Mouse (Mus musculus) cerebellum, postnatal 10 days (tissue): ENCODE measurements at regions not wholly inside any gene's neighbourhood (a gene's known extent, or its start where the extent isn't known, plus 50 kb on each side); places are given as distances from the start of the nearest gene placed in this dataset.

Source experiments
- DNase-seq, 2 experiments: peaks; one replicate each; pipeline ENCODE4 v3.0.0; 2021; ENCODE audit warnings: mixed read lengths in 2 of 2

- DNase-seq, result peak; percentile 90 to 91
Measured at GRCm38 (mm10) chr10:53852091-53852490, 101.2 kb upstream of the Fam184a start.

- DNase-seq, result peak; percentile 31
Measured at GRCm38 (mm10) chr10:53850568-53850967, 99.6 kb upstream of the Fam184a start.

GRCm38 (mm10) chr10:53813244-53813620 is 62.3 kb upstream of the Fam184a start:
- DNase-seq, result no peak

GRCm38 (mm10) chr10:53812597-53813243 is 61.8 kb upstream of the Fam184a start:
- peak; percentile 13 to 82 for DNase-seq

GRCm38 (mm10) chr10:53811904-53812596 is 61.1 kb upstream of the Fam184a start:
- peak; percentile 92 to 93 for DNase-seq

- DNase-seq, result peak; percentile 38 to 49
Measured at GRCm38 (mm10) chr10:53806697-53807096, 55.8 kb upstream of the Fam184a start.

- no peak for DNase-seq
Measured at GRCm38 (mm10) chr10:53801048-53801641, 50.2 kb upstream of the Fam184a start.
